In genomic region chr3:78846617-78847318, GRCm38 (mm10) we compare ENCODE assay signal across 23 mouse cellular contexts.
"Had no signal": no experiment of that assay in that cellular context is flagged by ENCODE, and none has a peak within 500 bp of the region (broad histone marks: within the 10 kb centered on the region; RNA-seq: fewer than 3 reads in every experiment).

No protein-coding gene starts in this region.

- H3K36me3 ChIP-seq: limb, embryonic 12.5 days; limb, embryonic 15.5 days; neural tube, embryonic 12.5 days; neural tube, embryonic 15.5 days; stomach, embryonic 15.5 days had no signal

- ATAC-seq: intestine, embryonic 16.5 days; liver, postnatal 0 days; lung, postnatal 0 days had no signal

- DNase-seq: kidney, adult 2 months; kidney, postnatal 25 days; layer of hippocampus, adult 9-11 months; left cerebral cortex, postnatal 4 days; liver, postnatal 0 days; lung, embryonic 14.5 days; right cerebral cortex, adult 18-20 months; right cerebral cortex, postnatal 14 days; right cerebral cortex, postnatal 4 days; spleen, adult 18-20 months; thymus, postnatal 25 days had no signal

- H3K4me1 ChIP-seq: limb, embryonic 12.5 days; limb, embryonic 15.5 days; neural tube, embryonic 12.5 days; neural tube, embryonic 15.5 days; stomach, embryonic 15.5 days had no signal

- H3K9me3 ChIP-seq: limb, embryonic 12.5 days; limb, embryonic 15.5 days; neural tube, embryonic 12.5 days; neural tube, embryonic 15.5 days; stomach, embryonic 15.5 days had no signal

- H3K27ac ChIP-seq: kidney, postnatal 0 days; layer of hippocampus, adult 2 months; limb, embryonic 12.5 days; limb, embryonic 15.5 days; liver, embryonic 14.5 days; macrophage; neural tube, embryonic 12.5 days; neural tube, embryonic 15.5 days; stomach, embryonic 15.5 days had no signal

- H3K27me3 ChIP-seq: limb, embryonic 12.5 days; limb, embryonic 15.5 days; neural tube, embryonic 12.5 days; neural tube, embryonic 15.5 days; stomach, embryonic 15.5 days had no signal

- H3K4me3 ChIP-seq: layer of hippocampus, adult 2 months; limb, embryonic 12.5 days; limb, embryonic 15.5 days; neural tube, embryonic 12.5 days; neural tube, embryonic 15.5 days; stomach, embryonic 15.5 days had no signal

- H3K4me2 ChIP-seq: limb, embryonic 12.5 days; limb, embryonic 15.5 days; liver, embryonic 11.5 days; lung, embryonic 14.5 days; neural tube, embryonic 12.5 days; neural tube, embryonic 15.5 days; stomach, embryonic 15.5 days had no signal

- H3K9ac ChIP-seq: limb, embryonic 12.5 days; limb, embryonic 15.5 days; liver, embryonic 14.5 days; liver, postnatal 0 days; lung, embryonic 14.5 days; neural tube, embryonic 12.5 days; neural tube, embryonic 15.5 days; stomach, embryonic 15.5 days had no signal
